Mouse (Mus musculus) CH12.LX (cell line): ENCODE measurements around the gene Asic2.

Experiments used
- BHLHE40 ChIP-seq: IDR thresholded peaks from 2 replicates; pipeline ENCODE4 v1.6.1; 2011; ENCODE audit warnings: mild to moderate bottlenecking, low read depth, low read length, improper control_type of control experiment
- CTCF ChIP-seq, 2 experiments: IDR thresholded peaks in 1 of 2; conservative IDR thresholded peaks in 1 of 2; 2 replicates each; pipeline ENCODE4 v1.5.1; 2011 to 2012; ENCODE audit warnings: low read depth in 2 of 2, low read length in 2 of 2, improper control_type of control experiment in 1 of 2, inconsistent platforms in 1 of 2, mild to moderate bottlenecking in 1 of 2, moderate library complexity in 1 of 2

DNA sequence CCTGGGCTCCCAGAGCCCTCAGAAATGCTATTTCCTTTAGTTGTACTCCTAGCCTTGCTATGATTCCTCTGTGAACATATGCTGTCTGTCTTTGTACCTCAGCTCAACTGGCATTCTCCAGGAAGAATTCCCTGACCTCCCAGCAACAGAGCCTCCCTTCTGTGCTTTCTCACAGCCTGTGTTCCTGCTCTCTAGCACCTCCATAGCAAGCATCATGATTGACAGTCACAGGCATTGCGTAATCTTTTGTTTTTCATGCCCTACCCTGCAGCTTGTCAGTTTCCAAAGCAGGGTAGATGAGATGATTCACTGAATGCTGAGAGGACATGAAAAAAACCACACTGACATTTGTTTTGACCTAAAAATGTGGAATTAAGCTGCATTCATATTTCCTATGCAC, 445.3 kb downstream of the Asic2 start:
- TF ChIP-seq CTCF (conservative IDR thresholded peaks at IDR 0.05 in 1 of 2, IDR thresholded peaks at IDR 0.05 in 1 of 2; ENCODE audit: low read depth in 2 of 2, low read length in 2 of 2) (no peak), BHLHE40 (no peak)
